Mouse (Mus musculus): ENCODE data around the gene Gorasp2. TPM values are rescaled to one million over a fixed set of nuclear protein-coding genes. Genes with fewer than 3 reads are reported as not detected.
A peak's percentile ranks its signal among the peaks of the same experiment; 100 is the strongest.

The Gorasp2 gene
- total and polyA plus RNA-seq, 3 experiments = 59.5 to 80.2 (median 67.8) TPM

GRCm38 (mm10) chr2:70663764-70664163 lies 2.4 kb downstream of the Gorasp2 start:
- no peak for TF ChIP-seq CTCF (IDR thresholded peaks at IDR 0.05)
- no peak for TF ChIP-seq POLR2A (IDR thresholded peaks at IDR 0.05; ENCODE audit: insufficient read depth, low read depth, low read length)
- no peak for TF ChIP-seq EP300 (IDR thresholded peaks at IDR 0.05; ENCODE audit: insufficient read depth, low read depth, low read length)
- Histone ChIP-seq H3K27ac (no peak overlapping the region), H3K79me2 (replicated peaks; ENCODE audit: control insufficient read depth, insufficient read depth, low read length) (peaks cover 6% of the 10 kb centered on the region), H3K4me1 (ENCODE audit: control insufficient read depth, insufficient read depth, low read length) (peaks cover 6% of the 10 kb centered on the region), H3K4me3 (no peak overlapping the region), H3K36me3 (ENCODE audit: control insufficient read depth, insufficient read depth, low read length) (peaks cover 15% of the 10 kb centered on the region), H3K9ac (ENCODE audit: low read depth, low read length) (no peak overlapping the region), H3K27me3 (ENCODE audit: control insufficient read depth, insufficient read depth, low read length) (no peaks in the 10 kb centered on the region)
- intact Hi-C loops (cut with DNase I) = loop anchor here (5.0 to 10.0 kb wide), 2 partner anchors 549 to 939 kb away; partner anchors contain the start of genes Dync1i2 and Ppig
- WGBS = 60% methylated on average over 5 of the region's 5 CpGs
- no peak for DNase-seq

GRCm38 (mm10) chr2:70667016-70667415 lies 5.6 kb downstream of the Gorasp2 start:
- peaks cover 15% of the 10 kb centered on the region for H3K36me3 ChIP-seq (ENCODE audit: control insufficient read depth, insufficient read depth, low read length)
- DNase-seq = no peak
- H3K79me2 ChIP-seq (replicated peaks; ENCODE audit: control insufficient read depth, insufficient read depth, low read length) = peaks cover 10% of the 10 kb centered on the region
- peaks cover 10% of the 10 kb centered on the region for H3K4me1 ChIP-seq (ENCODE audit: control insufficient read depth, insufficient read depth, low read length)
- H3K27me3 ChIP-seq (ENCODE audit: control insufficient read depth, insufficient read depth, low read length) = no peaks in the 10 kb centered on the region
- no peak for TF ChIP-seq POLR2A (IDR thresholded peaks at IDR 0.05; ENCODE audit: insufficient read depth, low read depth, low read length)
- no peak for TF ChIP-seq CTCF (IDR thresholded peaks at IDR 0.05)
- no peak for TF ChIP-seq EP300 (IDR thresholded peaks at IDR 0.05; ENCODE audit: insufficient read depth, low read depth, low read length)
- no peak overlapping the region for H3K9ac ChIP-seq (ENCODE audit: low read depth, low read length)
- no peak overlapping the region for H3K27ac ChIP-seq
- H3K4me3 ChIP-seq = no peak overlapping the region
- intact Hi-C loops (cut with DNase I) = loop anchor here (10.0 kb wide), 1 partner anchor 942 kb away; the partner anchor contains the start of gene Ppig
- WGBS = 83% methylated on average over 7 of the region's 7 CpGs

- TF ChIP-seq CTCF (IDR thresholded peaks at IDR 0.05) (no peak), EP300 (IDR thresholded peaks at IDR 0.05; ENCODE audit: insufficient read depth, low read depth, low read length) (no peak), POLR2A (IDR thresholded peaks at IDR 0.05; ENCODE audit: insufficient read depth, low read depth, low read length) (no peak)
- no peak for DNase-seq
- 66% methylated on average over 2 of the region's 2 CpGs for WGBS
- Histone ChIP-seq H3K4me3 (no peak overlapping the region), H3K36me3 (ENCODE audit: control insufficient read depth, insufficient read depth, low read length) (peaks cover 8% of the 10 kb centered on the region), H3K27ac (no peak overlapping the region), H3K4me1 (ENCODE audit: control insufficient read depth, insufficient read depth, low read length) (peaks cover 10% of the 10 kb centered on the region), H3K79me2 (replicated peaks; ENCODE audit: control insufficient read depth, insufficient read depth, low read length) (peaks cover 10% of the 10 kb centered on the region), H3K27me3 (ENCODE audit: control insufficient read depth, insufficient read depth, low read length) (no peaks in the 10 kb centered on the region), H3K9ac (ENCODE audit: low read depth, low read length) (no peak overlapping the region)
- intact Hi-C loops (cut with DNase I) = loop anchor here (10.0 kb wide), 1 partner anchor 944 kb away; the partner anchor contains the start of gene Ppig
These were observed 7.9 kb downstream of the Gorasp2 start for GRCm38 (mm10) chr2:70669241-70669640.

- Histone ChIP-seq H3K4me1 (ENCODE audit: control insufficient read depth, insufficient read depth, low read length) (peaks cover 10% of the 10 kb centered on the region), H3K9ac (ENCODE audit: low read depth, low read length) (no peak overlapping the region), H3K36me3 (ENCODE audit: control insufficient read depth, insufficient read depth, low read length) (peaks cover 7% of the 10 kb centered on the region), H3K4me3 (no peak overlapping the region), H3K27ac (no peak overlapping the region), H3K27me3 (ENCODE audit: control insufficient read depth, insufficient read depth, low read length) (no peaks in the 10 kb centered on the region), H3K79me2 (replicated peaks; ENCODE audit: control insufficient read depth, insufficient read depth, low read length) (peaks cover 8% of the 10 kb centered on the region)
- no peak for TF ChIP-seq CTCF (IDR thresholded peaks at IDR 0.05)
- TF ChIP-seq POLR2A (IDR thresholded peaks at IDR 0.05; ENCODE audit: insufficient read depth, low read depth, low read length) = no peak
- TF ChIP-seq EP300 (IDR thresholded peaks at IDR 0.05; ENCODE audit: insufficient read depth, low read depth, low read length) = no peak
- 22% methylated on average over 2 of the region's 2 CpGs for WGBS
- no peak for DNase-seq
- intact Hi-C loops (cut with DNase I) = loop anchor here (10.0 kb wide), 1 partner anchor 945 kb away; the partner anchor contains the start of gene Ppig
These were observed 8.5 kb downstream of the Gorasp2 start for GRCm38 (mm10) chr2:70669896-70670295.

GRCm38 (mm10) chr2:70672476-70672875 lies 11.1 kb downstream of the Gorasp2 start:
- Histone ChIP-seq H3K9ac (ENCODE audit: low read depth, low read length) (no peak overlapping the region), H3K27ac (no peak overlapping the region), H3K27me3 (ENCODE audit: control insufficient read depth, insufficient read depth, low read length) (no peaks in the 10 kb centered on the region), H3K36me3 (ENCODE audit: control insufficient read depth, insufficient read depth, low read length) (peaks cover 8% of the 10 kb centered on the region), H3K4me1 (ENCODE audit: control insufficient read depth, insufficient read depth, low read length) (peaks cover 8% of the 10 kb centered on the region), H3K4me3 (no peak overlapping the region), H3K79me2 (replicated peaks; ENCODE audit: control insufficient read depth, insufficient read depth, low read length) (peaks cover 6% of the 10 kb centered on the region)
- DNase-seq = no peak
- intact Hi-C loops (cut with DNase I) = no loop called here
- WGBS = 65% methylated on average over 2 of the region's 2 CpGs
- TF ChIP-seq EP300 (IDR thresholded peaks at IDR 0.05; ENCODE audit: insufficient read depth, low read depth, low read length) = no peak
- TF ChIP-seq POLR2A (IDR thresholded peaks at IDR 0.05; ENCODE audit: insufficient read depth, low read depth, low read length) = no peak
- no peak for TF ChIP-seq CTCF (IDR thresholded peaks at IDR 0.05)

GRCm38 (mm10) chr2:70673445-70674126 lies 12.2 kb downstream of the Gorasp2 start:
- no peak for DNase-seq
- no peak overlapping the region for H3K4me3 ChIP-seq
- intact Hi-C loops (cut with DNase I) = no loop called here
- no peaks in the 10 kb centered on the region for H3K27me3 ChIP-seq (ENCODE audit: control insufficient read depth, insufficient read depth, low read length)
- H3K4me1 ChIP-seq (ENCODE audit: control insufficient read depth, insufficient read depth, low read length) = peaks cover 8% of the 10 kb centered on the region
- WGBS = 31% methylated on average over 7 of the region's 7 CpGs
- peaks cover 4% of the 10 kb centered on the region; the same call in 1 of the 2 replicates for H3K79me2 ChIP-seq (replicated peaks; ENCODE audit: control insufficient read depth, insufficient read depth, low read length)
- no peak overlapping the region for H3K27ac ChIP-seq
- no peak overlapping the region for H3K9ac ChIP-seq (ENCODE audit: low read depth, low read length)
- H3K36me3 ChIP-seq (ENCODE audit: control insufficient read depth, insufficient read depth, low read length) = peaks cover 6% of the 10 kb centered on the region
- TF ChIP-seq EP300 (IDR thresholded peaks at IDR 0.05; ENCODE audit: insufficient read depth, low read depth, low read length) (no peak), POLR2A (IDR thresholded peaks at IDR 0.05; ENCODE audit: insufficient read depth, low read depth, low read length) (no peak), CTCF (IDR thresholded peaks at IDR 0.05) (peak; percentile 60)
